Mouse (Mus musculus) lung, postnatal 0 days (tissue): Measurements from ENCODE around the gene Cnot2. TPM values are rescaled to one million over a fixed set of nuclear protein-coding genes. Genes with fewer than 3 reads are reported as not detected.

Source experiments
- ATAC-seq: fragments of 200-750 bp; cut with Nextera tagmentation; 2 replicates; pipeline ENCODE4 v1.8.0; 2017; ENCODE audit warnings: moderate library complexity
- DNase-seq: peaks from one replicate; pipeline ENCODE4 v3.0.0-alpha.2; 2016; ENCODE audit warnings: low spot score
- H3K27ac ChIP-seq: fragments of 300-500 bp; sonication (generic); 2 replicates; pipeline ENCODE4 v1.5.1; 2014; ENCODE audit warnings: antibody characterized with exemption, mild to moderate bottlenecking, low read length, mixed read lengths
- H3K27me3 ChIP-seq: fragments of 300-500 bp; sonication (generic); replicated peaks from 2 replicates; pipeline ENCODE4 v1.6.1; 2014; ENCODE audit warnings: low read length, mixed read lengths; ENCODE audit not compliant: insufficient read depth
- H3K36me3 ChIP-seq: fragments of 300-500 bp; sonication (generic); 2 replicates; pipeline ENCODE4 v1.6.1; 2014; ENCODE audit warnings: low read length, mixed read lengths; ENCODE audit not compliant: insufficient read depth
- H3K4me1 ChIP-seq: fragments of 300-500 bp; sonication (generic); 2 replicates; pipeline ENCODE4 v1.6.1; 2014; ENCODE audit warnings: antibody characterized with exemption, low read depth, low read length, mixed read lengths; ENCODE audit not compliant: insufficient read depth
- H3K4me2 ChIP-seq: fragments of 300-500 bp; sonication (generic); replicated peaks from 2 replicates; pipeline ENCODE4 v1.6.1; 2014; ENCODE audit warnings: low read depth, mild to moderate bottlenecking, low read length, moderate library complexity, mixed read lengths
- H3K4me3 ChIP-seq: fragments of 300-500 bp; sonication (generic); 2 replicates; pipeline ENCODE4 v1.5.1; 2014; ENCODE audit warnings: low read depth, low read length
- H3K9ac ChIP-seq: fragments of 300-500 bp; sonication (generic); replicated peaks from 2 replicates; pipeline ENCODE4 v1.6.1; 2014; ENCODE audit warnings: low read depth, mild to moderate bottlenecking
- H3K9me3 ChIP-seq: fragments of 300-500 bp; sonication (generic); 2 replicates; pipeline ENCODE4 v1.6.1; 2016; ENCODE audit warnings: low read length, mixed read lengths
- CTCF ChIP-seq: IDR thresholded peaks from 2 replicates; pipeline ENCODE4 v1.5.1; 2016; ENCODE audit warnings: antibody characterized with exemption, mild to moderate bottlenecking
- EP300 ChIP-seq: IDR thresholded peaks from 2 replicates; pipeline ENCODE4 v1.6.1; 2016; ENCODE audit warnings: antibody characterized with exemption, mild to moderate bottlenecking, control low read depth
- WGBS: fragments of 180-500 bp; shearing (Covaris S2); extraction: QIAGEN DNeasy Blood & Tissue Kit; methylation state at CpG from one replicate; pipeline ENCODE4 v1.1.7; 2014; 5-methylcytosine and 5-hydroxymethylcytosine counted together
- polyA plus RNA-seq: library from polyadenylated mRNA; unstranded; fragments of >200 nt; fragmentation: Nextera tagmentation; extraction: Ambion mirVana; gene quantifications from 2 replicates; pipeline ENCODE4 v1.2.1, GENCODE M21; 2015

The Cnot2 gene
- polyA plus RNA-seq, 1 experiment from 2014 or later, result 47.3 TPM

- no peak overlapping the region for H3K27ac ChIP-seq
- no peak overlapping the region for H3K4me3 ChIP-seq
- H3K4me1 ChIP-seq, result no peaks in the 10 kb centered on the region
- peak; percentile 29 for DNase-seq
- no peaks in the 10 kb centered on the region for H3K9me3 ChIP-seq
- no peak overlapping the region for H3K9ac ChIP-seq
- H3K4me2 ChIP-seq, result no peak overlapping the region
- 81% methylated on average over 7 of the region's 7 CpGs for WGBS
- H3K36me3 ChIP-seq, result no peaks in the 10 kb centered on the region
- no peak for ATAC-seq
- TF ChIP-seq EP300 (no peak), CTCF (no peak)
- H3K27me3 ChIP-seq, result no peaks in the 10 kb centered on the region
Measured at GRCm38 (mm10) chr10:116505303-116506014, 75.9 kb downstream of the Cnot2 start.

- TF ChIP-seq EP300 (no peak), CTCF (no peak)
- Histone ChIP-seq H3K9ac (no peak overlapping the region), H3K27me3 (no peaks in the 10 kb centered on the region), H3K4me1 (no peaks in the 10 kb centered on the region), H3K9me3 (no peaks in the 10 kb centered on the region), H3K36me3 (peaks cover 7% of the 10 kb centered on the region; the same call in 1 of the 2 replicates), H3K4me3 (no peak overlapping the region), H3K4me2 (no peak overlapping the region), H3K27ac (no peak overlapping the region)
- DNase-seq (no peak), ATAC-seq (no peak)
- 77% methylated on average over 3 of the region's 3 CpGs for WGBS
Measured at GRCm38 (mm10) chr10:116492768-116493167, 88.5 kb downstream of the Cnot2 start.

GRCm38 (mm10) chr10:116486895-116487747, 94.2 kb downstream of the Cnot2 start:
- no peak for TF ChIP-seq EP300
- TF ChIP-seq CTCF, result no peak
- no peaks in the 10 kb centered on the region for H3K27me3 ChIP-seq
- ATAC-seq (no peak), DNase-seq (no peak)
- H3K4me3 ChIP-seq, result no peak overlapping the region
- no peak overlapping the region for H3K4me2 ChIP-seq
- WGBS, result 70% methylated on average over 10 of the region's 10 CpGs
- H3K36me3 ChIP-seq, result peaks cover 12% of the 10 kb centered on the region; the same call in 1 of the 2 replicates
- H3K27ac ChIP-seq, result no peak overlapping the region
- no peak overlapping the region for H3K9ac ChIP-seq
- H3K4me1 ChIP-seq, result no peaks in the 10 kb centered on the region
- no peaks in the 10 kb centered on the region for H3K9me3 ChIP-seq

- ATAC-seq (no peak), DNase-seq (no peak)
- no peaks in the 10 kb centered on the region for H3K4me1 ChIP-seq
- no peak overlapping the region for H3K4me2 ChIP-seq
- no peaks in the 10 kb centered on the region for H3K27me3 ChIP-seq
- peaks cover 12% of the 10 kb centered on the region; the same call in 1 of the 2 replicates for H3K36me3 ChIP-seq
- TF ChIP-seq EP300 (no peak), CTCF (no peak)
- H3K27ac ChIP-seq, result no peak overlapping the region
- H3K4me3 ChIP-seq, result no peak overlapping the region
- WGBS, result 86% methylated on average over 12 of the region's 12 CpGs
- H3K9me3 ChIP-seq, result no peaks in the 10 kb centered on the region
- no peak overlapping the region for H3K9ac ChIP-seq
Measured at GRCm38 (mm10) chr10:116481917-116482316, 99.4 kb downstream of the Cnot2 start.

- no peak for TF ChIP-seq EP300
- TF ChIP-seq CTCF, result peak; percentile 28
- Histone ChIP-seq H3K9me3 (no peaks in the 10 kb centered on the region), H3K4me2 (no peak overlapping the region), H3K36me3 (peaks cover 12% of the 10 kb centered on the region; the same call in 1 of the 2 replicates), H3K27me3 (no peaks in the 10 kb centered on the region), H3K9ac (no peak overlapping the region), H3K4me3 (no peak overlapping the region), H3K4me1 (no peaks in the 10 kb centered on the region), H3K27ac (no peak overlapping the region)
- ATAC-seq (no peak), DNase-seq (no peak)
- WGBS, result 80% methylated on average over 5 of the region's 5 CpGs
Measured at GRCm38 (mm10) chr10:116480988-116481387, 100.3 kb downstream of the Cnot2 start.

GRCm38 (mm10) chr10:116476559-116476958, 104.8 kb downstream of the Cnot2 start:
- TF ChIP-seq EP300, result no peak
- H3K36me3 ChIP-seq, result no peaks in the 10 kb centered on the region
- no peak overlapping the region for H3K9ac ChIP-seq
- no peak overlapping the region for H3K4me3 ChIP-seq
- H3K27ac ChIP-seq, result no peak overlapping the region
- no peak overlapping the region for H3K4me2 ChIP-seq
- no peaks in the 10 kb centered on the region for H3K9me3 ChIP-seq
- WGBS, result 92% methylated on average over 3 of the region's 3 CpGs
- DNase-seq (no peak), ATAC-seq (no peak)
- no peaks in the 10 kb centered on the region for H3K27me3 ChIP-seq
- peaks cover 10% of the 10 kb centered on the region; the same call in 1 of the 2 replicates for H3K4me1 ChIP-seq
